Mouse (Mus musculus) lung, adult 18-20 months (tissue): Measurements from ENCODE around the gene Hdac7.

Experiments
- DNase-seq, 2 experiments: peaks; one replicate each; pipeline ENCODE4 v3.0.0; 2022; ENCODE audit warnings: mixed read lengths in 2 of 2

Gene Hdac7

DNA sequence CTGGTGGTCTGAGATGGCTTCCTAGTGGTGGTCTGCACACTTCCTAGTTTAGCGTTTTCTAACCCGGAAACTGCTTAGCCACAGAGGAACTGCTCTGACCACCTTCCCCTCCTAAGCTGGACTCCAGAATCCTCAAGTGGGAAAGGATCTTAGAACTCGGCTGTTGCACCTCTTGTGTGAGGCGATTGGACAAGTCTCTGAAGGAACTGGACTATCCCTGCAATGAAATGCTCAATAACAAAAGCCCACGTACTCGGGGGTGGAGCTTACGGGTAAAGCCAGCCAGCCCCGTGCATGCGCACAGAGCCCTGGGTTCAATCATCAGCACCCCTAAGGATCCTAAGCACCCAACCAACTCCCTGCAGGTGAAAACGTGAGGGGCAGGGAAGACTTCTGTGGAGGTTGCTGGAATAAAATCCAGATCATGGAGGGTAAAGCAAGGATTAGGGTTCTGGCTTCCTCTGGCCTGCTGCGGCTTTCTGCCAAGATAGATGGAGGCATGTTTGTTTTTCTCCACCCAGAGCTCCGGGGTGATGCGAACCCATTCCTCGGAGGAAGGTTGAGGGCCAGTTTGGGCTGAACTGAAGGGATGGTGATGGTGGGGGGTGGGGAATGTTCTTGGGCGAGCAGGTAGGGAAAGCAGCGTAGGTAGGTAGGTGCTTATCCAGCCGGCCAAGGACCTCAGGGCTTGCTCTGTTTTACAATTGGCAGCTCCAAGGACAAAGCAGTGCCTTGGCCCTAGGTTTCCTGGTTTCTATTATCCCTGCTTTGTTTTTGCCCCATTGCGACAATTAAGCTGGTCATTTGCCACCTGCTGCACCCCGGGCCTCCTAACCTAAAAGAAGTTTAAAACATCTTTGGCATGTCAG lies 56.3 kb downstream of the Hdac7 start:
- no peak for DNase-seq

DNA sequence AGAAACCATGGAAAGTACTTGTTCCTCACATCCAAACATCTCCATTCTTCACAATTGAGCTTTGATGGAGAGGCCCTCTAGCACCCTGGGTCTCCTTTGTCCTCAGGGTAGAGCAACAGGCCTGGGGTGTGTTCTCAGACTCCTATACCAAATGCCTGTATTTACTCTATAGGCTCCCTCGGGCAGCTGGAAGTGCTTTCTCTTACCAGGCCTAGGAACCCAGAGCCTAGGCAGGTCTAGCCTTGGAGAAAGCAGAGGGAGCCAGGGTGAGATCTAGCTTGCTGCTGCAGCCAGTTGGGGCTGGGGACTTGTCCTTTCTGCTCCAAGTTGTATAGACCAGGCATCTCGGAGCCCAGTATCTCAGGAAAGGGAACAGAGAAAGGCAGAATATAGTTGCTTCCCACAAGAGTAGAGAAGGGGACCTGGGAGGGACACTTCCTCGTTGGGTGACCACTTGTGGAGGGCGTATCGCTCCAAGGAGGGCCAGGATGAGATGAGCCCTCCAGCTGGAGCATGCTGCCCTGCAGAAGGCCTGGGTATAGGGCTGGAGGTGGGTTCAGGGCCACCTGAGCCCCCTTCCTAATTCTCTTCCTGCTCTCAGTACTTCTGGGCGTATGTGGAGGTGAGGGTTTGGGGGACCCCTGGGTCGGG lies 57.0 kb downstream of the Hdac7 start:
- no peak for DNase-seq

DNA sequence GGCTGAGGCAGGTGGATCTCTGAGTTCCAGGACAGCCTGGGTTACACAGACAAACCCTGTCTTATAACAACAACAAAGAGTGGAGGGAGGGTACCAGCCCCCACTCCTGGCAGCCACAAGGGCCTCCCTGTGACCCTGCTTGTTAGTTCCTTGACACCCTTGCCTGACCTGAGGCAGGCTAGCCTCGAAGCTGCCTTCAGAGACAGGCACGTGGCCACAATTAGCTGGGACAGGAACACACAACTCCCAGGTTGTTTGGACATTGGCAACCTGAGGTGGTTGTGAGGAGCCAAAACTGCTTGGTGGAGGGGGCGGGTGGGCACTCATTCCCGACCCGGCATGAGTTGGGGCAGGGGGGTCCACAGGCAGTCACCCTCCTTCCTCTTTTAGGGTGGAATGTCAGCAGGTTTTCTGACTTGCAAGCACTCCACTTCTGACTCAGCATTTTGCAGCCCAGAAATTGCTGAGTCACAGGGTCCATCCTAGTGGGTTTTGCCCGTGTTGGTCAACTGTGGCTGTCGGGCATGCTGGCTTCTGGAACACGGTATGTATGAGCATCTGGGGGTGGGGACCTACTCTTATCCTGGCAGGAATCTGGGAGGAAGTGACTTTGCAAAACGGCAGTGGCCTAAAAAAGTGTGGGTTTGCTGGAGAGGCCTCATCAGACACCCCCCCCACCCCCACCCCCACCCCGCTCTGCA lies 57.7 kb downstream of the Hdac7 start:
- peak; percentile 50 to 74 for DNase-seq

DNA sequence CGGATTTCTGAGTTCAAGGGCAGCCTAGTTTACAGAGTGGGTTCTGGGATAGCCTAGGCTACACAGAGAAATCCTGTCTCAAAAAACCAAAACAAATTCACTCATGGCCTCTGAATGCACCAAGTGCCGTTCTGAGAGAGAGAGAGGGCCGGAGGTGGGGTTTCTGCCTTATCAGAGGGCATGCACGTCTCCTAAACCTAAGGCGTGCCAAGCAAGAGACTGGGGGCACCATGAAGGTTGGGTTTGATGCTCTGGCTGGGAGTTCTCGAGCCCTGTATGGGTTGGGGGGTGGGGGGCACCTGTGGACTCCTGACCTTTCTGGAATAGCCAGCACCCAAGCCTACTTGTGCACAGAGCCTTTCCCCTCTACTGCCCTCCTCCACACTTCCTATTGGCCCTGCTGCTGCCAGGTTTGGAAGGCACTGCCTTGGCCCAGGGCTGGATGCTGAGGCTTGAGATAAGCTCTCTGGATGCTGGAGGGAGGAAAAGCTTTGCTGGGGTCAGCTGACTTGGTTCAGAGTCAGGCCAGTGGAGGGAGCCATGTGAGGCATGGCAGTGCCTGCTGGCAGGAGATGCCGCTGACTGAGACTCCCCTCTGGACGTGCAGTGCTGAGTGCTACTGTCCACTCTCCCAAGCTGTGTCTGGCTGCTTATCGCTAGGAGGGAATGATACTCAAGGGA lies 58.4 kb downstream of the Hdac7 start:
- peak; percentile 64 to 65 for DNase-seq

DNA sequence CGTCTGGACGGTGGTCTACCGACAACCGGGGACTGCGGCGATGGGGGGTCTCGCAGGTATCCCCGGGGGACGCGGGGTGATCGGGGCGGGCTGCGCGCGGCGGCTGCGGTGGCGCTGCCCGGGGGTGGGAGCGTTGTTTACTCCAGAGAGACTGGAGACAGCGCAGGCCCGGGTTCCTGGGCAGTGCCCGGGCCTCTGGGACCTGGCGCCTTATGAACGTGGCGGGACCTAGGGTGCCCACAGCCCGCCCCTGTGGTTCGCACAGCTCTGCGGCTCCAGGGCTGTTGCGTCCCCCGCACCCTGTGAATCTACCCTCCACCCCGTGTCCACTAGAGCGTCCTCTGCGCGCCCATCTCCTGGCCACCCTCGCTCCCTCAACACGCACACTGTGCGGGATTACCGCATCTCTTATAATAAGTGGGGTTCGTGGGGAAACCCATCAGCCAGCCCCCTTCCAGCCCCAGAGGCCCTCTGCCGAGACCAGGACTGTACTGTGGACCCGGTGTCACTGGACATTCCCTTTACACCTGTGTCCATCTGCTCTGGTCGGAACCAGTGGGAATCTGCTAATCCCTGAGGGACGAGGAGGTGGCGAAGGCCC lies 59.6 kb downstream of the Hdac7 start:
- DNase-seq = peak in 1 of 2 experiments; percentile 43

DNA sequence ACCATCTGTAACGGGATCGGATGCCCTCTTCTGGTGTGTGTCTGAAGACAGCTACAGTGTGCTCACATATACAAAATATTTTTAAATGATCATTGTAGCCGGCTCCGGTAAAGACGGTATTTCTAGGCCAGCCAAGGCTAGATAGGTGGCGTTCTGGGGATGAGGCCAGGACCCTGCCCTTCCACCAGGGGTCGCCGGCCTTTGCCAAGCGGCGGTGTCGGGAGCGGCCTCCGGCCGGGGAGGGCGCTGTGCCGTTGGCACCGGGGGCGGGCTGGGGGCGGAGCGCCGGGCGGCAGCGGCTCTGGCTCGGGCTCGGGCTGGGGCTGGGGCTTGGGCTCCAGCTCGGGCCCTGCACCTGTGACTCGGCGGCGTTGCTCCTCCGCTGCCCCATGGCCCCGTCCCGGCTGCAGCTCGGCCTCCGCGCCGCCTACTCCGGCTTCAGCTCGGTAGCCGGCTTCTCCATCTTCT lies 60.2 kb downstream of the Hdac7 start:
- DNase-seq = peak; percentile 87 to 92

DNA sequence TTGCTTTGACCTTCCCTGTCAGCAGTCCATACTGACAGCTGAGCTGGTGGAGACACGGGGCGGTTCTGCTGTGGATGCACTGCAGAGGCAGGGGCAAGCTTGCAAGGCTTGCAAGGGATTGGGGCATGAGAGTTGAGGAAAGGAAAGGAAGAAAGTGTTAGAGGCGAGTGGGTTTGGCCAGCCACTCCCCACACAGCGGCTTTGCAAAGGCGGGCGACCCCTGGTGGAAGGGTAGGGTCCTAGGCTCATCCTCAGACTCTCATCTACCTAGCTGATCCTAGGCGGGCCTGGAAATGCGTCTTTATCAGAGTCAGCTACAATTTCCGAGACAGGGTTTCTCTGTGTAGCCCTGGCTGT lies 61.6 kb downstream of the Hdac7 start:
- DNase-seq = peak; percentile 81 to 84

DNA sequence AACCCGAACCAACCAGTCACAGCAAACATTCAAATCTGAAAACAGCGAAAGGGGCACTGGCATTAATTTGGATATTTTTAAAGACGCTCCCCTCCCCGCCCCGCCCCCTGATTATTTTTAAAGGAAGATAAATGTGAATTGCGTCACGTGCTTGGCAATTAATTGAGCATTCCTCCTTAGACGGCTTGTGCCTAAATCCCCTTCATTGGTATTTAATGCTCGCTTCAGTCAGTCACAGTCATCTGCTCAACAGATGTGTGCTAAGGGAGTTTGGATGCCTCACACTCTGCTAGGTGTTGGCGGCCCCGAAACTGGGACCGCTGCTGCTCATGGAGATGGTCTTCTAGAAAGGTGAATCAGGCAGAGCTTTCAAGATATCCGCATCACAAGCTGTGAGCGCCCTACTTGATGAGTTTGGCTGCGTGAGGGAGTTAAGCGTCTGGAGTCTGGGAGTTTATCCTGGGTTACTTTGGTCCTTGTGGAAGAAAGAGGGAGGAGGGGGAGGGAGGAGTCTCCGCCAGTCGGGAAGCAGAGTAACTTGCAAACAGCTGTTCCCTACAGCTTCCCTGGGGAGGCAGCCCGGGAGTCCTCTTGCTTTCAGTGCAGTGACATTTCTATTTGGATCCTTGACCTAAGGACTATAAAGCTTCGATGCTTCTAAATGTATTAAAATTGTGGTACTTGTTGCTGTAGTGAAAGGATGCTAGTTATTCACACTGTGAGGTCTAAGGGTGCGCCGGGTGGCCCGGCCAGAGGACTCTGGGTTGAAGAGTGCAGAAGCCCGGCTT lies 62.1 kb downstream of the Hdac7 start:
- no peak for DNase-seq

DNA sequence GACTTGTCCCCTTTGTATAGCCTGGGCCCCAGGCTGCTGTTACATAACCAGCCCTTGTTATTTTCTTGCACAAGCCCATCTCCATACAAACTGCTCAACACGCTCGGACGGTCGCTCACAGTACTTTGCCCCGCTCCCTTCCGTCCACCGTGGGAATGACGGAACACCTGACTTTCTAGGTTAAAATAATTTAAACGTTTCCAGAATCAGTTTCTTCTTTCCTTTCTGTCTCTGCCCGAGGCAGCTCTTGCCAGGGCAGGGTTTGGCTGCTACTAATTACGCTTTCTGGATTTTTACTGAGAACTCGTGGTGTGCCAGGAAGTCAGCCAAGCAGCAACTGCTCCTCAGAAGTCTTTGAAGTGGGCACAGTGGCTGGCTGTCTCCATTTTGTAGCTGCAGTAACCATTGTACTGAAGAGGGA lies 63.7 kb downstream of the Hdac7 start:
- DNase-seq = peak in 1 of 2 experiments; percentile 60

DNA sequence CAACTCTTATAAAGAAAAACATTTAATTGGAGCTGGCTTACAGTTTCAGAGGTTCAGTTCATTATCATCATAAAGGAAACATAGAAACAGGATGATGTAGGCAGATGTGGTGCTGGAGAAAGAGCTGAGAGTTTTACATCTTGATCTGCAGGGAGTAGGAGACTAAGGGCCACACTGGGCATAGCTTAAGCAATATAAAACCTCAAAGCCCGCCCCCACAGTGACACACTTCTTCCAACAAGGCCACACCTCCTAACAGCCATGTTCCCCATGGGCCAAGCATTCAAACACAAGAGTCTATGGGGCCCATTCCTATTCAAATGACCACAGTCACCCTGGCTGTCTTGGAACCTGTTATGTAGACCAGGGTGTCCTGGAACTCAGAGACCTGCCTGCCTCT lies 64.7 kb downstream of the Hdac7 start:
- no peak for DNase-seq

DNA sequence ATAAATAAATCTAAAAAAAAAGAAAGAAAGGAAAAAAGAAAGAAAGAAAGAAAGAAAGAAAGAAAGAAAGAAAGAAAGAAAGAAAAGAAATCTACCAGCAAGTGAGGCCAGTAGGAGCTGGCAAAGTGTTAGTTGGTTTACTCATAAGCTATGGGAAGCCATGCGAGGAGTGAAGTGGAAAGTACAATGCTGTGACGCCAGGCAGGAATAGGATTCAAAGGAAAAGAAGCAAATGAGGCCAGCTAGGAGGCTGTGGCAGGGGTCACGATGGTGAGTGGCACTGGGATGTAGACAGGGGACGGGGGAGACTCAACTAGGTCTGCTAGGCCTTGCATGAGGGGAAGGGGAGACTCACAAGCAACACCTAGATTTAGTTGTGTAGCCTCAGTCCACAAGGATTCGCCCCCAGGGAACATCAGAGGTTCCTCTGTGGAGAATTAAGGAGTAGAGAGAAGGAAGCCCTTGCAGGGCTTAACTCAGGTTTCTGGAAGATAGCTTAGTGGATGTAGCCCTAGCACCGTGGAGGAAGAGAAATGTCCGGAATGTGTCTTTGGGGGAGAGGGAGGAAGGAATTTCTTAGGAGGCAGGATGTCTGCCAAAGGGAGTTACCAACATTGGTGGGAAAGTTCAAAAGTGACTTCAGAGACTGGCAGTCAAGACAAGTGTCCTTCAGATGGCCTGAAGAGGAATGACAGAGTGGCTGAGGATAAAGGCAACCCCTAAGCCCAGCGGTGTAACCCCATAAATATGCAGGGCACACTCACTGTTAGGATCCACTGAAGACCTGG lies 65.8 kb downstream of the Hdac7 start, which contains the start of gene Slc48a1:
Gene Slc48a1, plus strand, starts transcription at position 210 of the 788 bp plus-strand sequence.
- DNase-seq = peak; percentile 42 to 71

DNA sequence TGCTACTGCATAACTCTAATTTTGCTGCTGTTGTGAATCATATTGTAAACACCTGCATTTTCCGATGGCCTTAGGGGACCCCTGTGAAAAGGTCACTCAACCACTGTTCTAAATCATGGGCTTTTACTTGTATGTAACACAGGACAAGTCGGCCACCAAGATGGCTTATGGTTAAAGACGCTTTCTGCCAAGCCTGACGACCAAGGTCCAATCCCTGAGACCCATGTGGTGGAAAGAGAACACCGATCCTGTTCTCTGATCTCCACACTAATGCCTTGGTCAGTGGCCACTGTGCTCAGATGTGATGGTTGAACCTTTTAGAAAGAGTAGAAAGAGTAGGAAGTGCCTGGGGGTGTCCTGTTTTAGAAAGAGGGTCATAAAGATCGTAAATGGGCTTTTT lies 67.4 kb downstream of the Hdac7 start:
- no peak for DNase-seq

DNA sequence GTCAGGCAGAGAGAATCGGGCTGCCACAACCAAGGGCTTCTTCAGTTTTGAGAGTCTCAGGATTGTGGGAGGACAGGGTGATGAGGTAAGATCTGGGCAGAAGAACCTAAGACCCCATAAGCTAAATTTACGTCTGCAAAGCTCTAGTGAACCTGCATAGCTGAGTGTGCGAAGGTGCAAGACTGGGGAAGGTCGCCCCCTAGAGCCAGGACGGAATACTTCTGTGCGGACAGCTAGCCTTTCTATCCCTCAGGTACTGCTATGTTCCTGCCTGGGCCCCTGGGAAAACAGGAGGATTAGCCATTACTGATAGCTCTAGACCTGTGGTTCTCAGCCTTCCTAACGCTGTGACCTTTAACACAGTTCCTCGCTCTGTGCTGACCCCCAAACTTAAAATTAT lies 67.8 kb downstream of the Hdac7 start:
- DNase-seq = peak; percentile 77 to 85

DNA sequence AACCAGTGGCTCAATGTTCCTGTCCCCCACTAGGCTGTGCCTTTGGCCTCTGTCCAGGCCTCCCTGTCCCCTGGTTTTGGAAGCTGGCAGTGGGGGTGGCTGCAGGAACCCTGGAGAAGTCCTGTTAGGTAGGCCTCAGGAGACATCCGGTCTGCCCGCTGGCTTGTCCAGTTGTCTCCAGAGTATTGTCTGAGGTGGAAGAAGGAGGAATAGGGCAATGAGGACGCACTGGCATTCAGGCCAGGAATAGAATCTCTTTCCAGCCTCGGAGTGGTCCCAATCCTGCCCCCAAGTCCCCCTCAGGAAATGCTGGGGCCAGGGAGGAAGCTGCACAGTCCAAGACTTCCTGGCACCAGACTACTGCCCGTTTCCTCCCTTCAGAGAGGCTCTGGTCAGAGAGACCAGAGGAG lies 70.3 kb downstream of the Hdac7 start:
- DNase-seq = peak; percentile 52 to 67

DNA sequence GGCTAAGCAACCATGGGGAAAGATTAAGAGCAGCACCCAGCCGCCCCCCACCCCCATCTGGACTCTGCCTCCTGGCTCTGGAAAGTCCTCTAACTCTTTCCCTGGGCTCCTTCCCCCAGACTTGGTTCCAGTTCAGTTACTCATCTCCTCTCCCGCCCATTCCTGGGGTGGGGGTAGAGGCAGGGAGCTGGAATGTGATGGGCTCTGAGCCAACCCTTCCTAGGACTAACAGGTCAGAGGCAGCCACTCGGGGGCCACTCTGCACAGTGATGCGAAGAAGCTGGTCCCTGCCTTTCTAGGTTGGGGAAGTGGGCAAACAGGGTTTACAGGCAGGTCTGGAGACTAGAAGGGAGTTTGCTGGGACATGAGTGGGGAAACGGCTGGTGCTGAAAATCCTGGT lies 71.2 kb downstream of the Hdac7 start:
- peak; percentile 88 to 93 for DNase-seq

DNA sequence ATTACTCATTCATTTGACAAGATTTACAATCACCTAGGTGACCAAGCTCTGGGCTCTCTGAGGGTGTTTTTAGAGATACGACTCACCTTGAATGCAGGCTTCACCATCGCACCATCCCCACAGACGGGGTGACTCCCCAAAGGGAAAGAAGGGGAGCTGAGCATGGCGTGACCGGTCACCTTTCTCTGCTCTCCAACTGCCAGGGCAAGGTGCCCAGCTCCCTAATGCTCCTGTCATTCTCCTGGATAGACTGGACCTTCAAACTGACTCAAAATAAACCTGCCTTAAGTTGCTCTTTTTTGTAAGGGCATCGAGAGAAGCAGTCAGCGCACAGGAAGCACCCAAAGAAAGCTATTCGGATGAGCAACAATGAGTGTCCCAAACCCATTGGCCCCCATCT lies 74.0 kb downstream of the Hdac7 start:
- DNase-seq = no peak

DNA sequence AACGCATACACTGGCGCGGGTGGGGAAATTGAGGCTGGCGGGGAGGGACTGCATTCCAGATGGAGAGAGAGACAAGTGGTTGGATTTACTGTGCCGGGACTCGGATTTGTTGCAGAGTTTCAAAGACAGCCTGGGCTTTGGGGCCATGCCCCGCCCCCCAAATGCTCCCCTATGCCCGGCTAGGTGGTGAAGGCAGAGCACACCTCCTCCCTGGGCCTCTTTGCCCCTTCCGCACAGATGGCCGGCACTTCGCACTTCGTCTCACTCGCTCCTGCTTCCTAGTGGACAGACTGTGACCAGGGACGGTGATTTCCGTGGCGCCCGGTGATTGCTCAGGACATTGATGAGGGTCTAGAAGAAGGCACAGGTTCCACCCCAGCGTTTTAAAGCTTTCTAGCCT lies 76.1 kb downstream of the Hdac7 start:
- peak; percentile 64 to 75 for DNase-seq

DNA sequence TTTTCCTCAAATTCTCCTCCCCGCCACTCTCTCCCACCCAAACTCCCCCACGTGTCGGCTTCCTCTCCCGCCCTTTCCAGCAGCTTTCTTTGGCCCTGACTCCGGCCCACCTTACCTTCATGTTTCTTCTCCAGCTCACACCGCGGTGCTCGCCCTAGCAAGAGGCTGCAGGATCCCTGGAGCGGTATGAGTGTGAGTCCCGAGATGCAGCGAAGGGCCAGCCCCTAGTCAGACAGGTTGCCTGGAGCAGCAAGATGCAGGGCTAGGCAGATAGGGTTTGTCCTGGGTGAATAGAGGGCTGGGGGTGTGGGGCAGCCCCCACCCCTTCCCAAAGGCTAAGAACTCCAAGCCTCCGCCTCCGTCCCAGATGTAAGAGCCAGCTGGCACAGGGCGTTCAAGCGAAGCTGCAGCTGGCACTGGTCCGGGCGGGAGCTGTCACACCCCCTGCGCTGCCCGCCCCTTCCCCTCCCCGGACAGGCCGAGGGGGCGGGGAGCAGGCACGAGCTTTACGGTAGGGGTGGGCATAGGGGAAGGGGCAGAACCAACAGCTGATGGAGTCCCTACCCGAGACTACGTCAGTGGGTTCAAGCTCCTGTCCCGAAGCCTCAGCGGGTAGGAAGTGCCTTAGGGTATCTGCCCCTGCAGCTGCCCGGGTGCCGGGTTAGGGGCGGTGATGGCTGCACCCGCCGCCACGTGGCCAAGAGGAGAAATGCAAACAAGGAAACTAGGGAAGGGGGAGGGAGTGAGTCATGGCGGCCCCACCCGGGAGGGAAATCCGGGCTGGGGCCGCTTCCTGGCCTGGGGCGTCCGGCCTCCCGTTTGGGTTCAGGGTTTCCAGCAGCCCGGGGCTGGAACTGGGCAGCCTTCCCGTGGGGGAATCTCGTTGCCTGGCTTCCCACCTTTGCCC lies 76.8 kb downstream of the Hdac7 start, which contains the start of gene Rapgef3:
Gene Rapgef3, minus strand, starts transcription at position 693 of the 907 bp plus-strand sequence.
- DNase-seq = peak; percentile 93 to 94

DNA sequence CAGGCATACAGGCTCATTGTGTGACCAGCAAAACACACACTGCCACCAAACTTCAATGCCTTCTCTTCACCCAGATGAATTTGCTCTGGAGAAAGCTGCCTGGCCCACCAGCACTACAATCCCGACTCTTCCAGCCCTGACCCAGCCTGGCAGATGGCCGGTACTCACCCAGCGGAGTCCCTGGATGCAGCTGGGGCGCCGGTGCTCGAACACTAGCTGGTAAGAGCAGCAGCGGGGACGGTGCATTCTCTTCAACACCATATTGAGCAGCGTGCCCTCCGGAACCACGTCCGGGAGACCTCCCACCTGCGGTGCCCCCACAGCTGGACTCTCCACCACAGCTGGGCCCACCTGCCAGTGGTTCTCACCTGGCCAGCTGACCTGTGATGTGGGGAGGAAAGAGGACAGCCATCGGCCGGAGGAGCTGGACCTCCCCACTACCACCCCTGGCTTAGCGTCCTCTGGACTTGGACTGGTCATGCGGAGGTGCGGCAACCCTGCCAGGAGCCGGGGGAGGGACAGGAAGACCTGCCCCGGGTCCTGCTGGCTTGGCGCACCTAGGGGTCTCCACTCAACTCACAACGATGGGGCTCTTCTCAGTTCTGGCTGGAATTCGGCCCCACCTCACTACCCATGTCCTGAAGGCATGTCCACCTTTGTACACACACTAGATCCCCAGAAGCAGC lies 77.6 kb downstream of the Hdac7 start:
- DNase-seq = peak in 1 of 2 experiments; percentile 46
